Mouse (Mus musculus) MEL (cell line): ENCODE data around the gene Prrt3. TPM values are rescaled to one million over a fixed set of nuclear protein-coding genes. Genes with fewer than 3 reads are reported as not detected.
A peak's percentile ranks its signal among the peaks of the same experiment; 100 is the strongest.

ENCODE experiments used
- DNase-seq: peaks from one replicate; pipeline ENCODE4 v3.0.0; 2011; ENCODE audit warnings: low read depth, low spot score
- H3K27ac ChIP-seq: 2 replicates; pipeline ENCODE4 v1.5.1; 2012; ENCODE audit warnings: low read depth, mild to moderate bottlenecking, control low read depth, low read length, moderate library complexity; ENCODE audit not compliant: control insufficient read depth
- H3K27me3 ChIP-seq, 2 experiments: fragments of 150-350 bp in 1 of 2; sonication (generic) in 1 of 2; 2 replicates each; pipeline ENCODE4 v1.6.1; 2012; ENCODE audit warnings: low read length in 2 of 2, mild to moderate bottlenecking in 2 of 2, improper control_type of control experiment in 1 of 2, moderate library complexity in 1 of 2; ENCODE audit not compliant: insufficient read depth in 2 of 2, control insufficient read depth in 1 of 2
- H3K36me3 ChIP-seq, 2 experiments: 2 replicates each; pipeline ENCODE4 v1.6.1; 2012 to 2014; ENCODE audit warnings: low read length in 2 of 2, improper control_type of control experiment in 1 of 2, inconsistent platforms in 1 of 2, mild to moderate bottlenecking in 1 of 2; ENCODE audit not compliant: insufficient read depth in 2 of 2, control insufficient read depth in 1 of 2
- H3K4me1 ChIP-seq, 2 experiments: fragments of 150-350 bp in 1 of 2; sonication (generic) in 1 of 2; 2 replicates each; pipeline ENCODE4 v1.6.1; 2012; ENCODE audit warnings: low read length in 2 of 2, improper control_type of control experiment in 1 of 2, mild to moderate bottlenecking in 1 of 2; ENCODE audit not compliant: insufficient read depth in 2 of 2, control insufficient read depth in 1 of 2
- H3K4me3 ChIP-seq, 2 experiments: fragments of 150-350 bp in 1 of 2; sonication (generic) in 1 of 2; 2 replicates each; pipeline ENCODE4 v1.5.1; 2012; ENCODE audit warnings: low read depth in 2 of 2, low read length in 2 of 2, mild to moderate bottlenecking in 2 of 2, moderate library complexity in 2 of 2, control low read depth in 1 of 2, improper control_type of control experiment in 1 of 2; ENCODE audit not compliant: control insufficient read depth in 1 of 2, insufficient read depth in 1 of 2
- H3K79me2 ChIP-seq: 2 replicates; pipeline ENCODE4 v1.6.1; 2012; ENCODE audit warnings: mild to moderate bottlenecking, low read length, moderate library complexity; ENCODE audit not compliant: control insufficient read depth, poor library complexity, insufficient read depth
- H3K9ac ChIP-seq: 2 replicates; pipeline ENCODE4 v1.6.1; 2012; ENCODE audit warnings: low read depth, mild to moderate bottlenecking, control low read depth, low read length, moderate library complexity; ENCODE audit not compliant: control insufficient read depth, poor library complexity, severe bottlenecking
- H3K9me3 ChIP-seq: fragments of 150-350 bp; sonication (generic); replicated peaks from 2 replicates; pipeline ENCODE4 v1.6.1; 2012; ENCODE audit warnings: mild to moderate bottlenecking, low read length, improper control_type of control experiment, moderate library complexity; ENCODE audit not compliant: insufficient read depth
- BHLHE40 ChIP-seq: IDR thresholded peaks from 2 replicates; pipeline ENCODE4 v1.6.1; 2012; ENCODE audit warnings: low read depth, mild to moderate bottlenecking, inconsistent platforms, low read length, improper control_type of control experiment, borderline replicate concordance
- CTCF ChIP-seq, 3 experiments: IDR thresholded peaks in 2 of 3; conservative IDR thresholded peaks in 1 of 3; 2 replicates each; pipeline ENCODE4 v1.5.1; 2011 to 2012; ENCODE audit warnings: low read length in 3 of 3, low read depth in 2 of 3, mild to moderate bottlenecking in 2 of 3, improper control_type of control experiment in 1 of 3, inconsistent platforms in 1 of 3, mixed read lengths in 1 of 3, moderate library complexity in 1 of 3; ENCODE audit not compliant: control insufficient read depth in 1 of 3, insufficient read depth in 1 of 3, poor library complexity in 1 of 3, severe bottlenecking in 1 of 3
- EP300 ChIP-seq, 2 experiments: IDR thresholded peaks; 2 replicates each; pipeline ENCODE4 v1.6.1; 2011; ENCODE audit warnings: improper control_type of control experiment in 2 of 2, low read length in 2 of 2, low read depth in 1 of 2, mild to moderate bottlenecking in 1 of 2
- GATA1 ChIP-seq: IDR thresholded peaks from 2 replicates; pipeline ENCODE4 v1.6.1; 2011; ENCODE audit warnings: low read depth, low read length, improper control_type of control experiment
- HCFC1 ChIP-seq: IDR thresholded peaks from 2 replicates; pipeline ENCODE4 v1.6.1; 2012; ENCODE audit warnings: low read depth, mild to moderate bottlenecking, inconsistent platforms, low read length, improper control_type of control experiment, moderate library complexity
- JUND ChIP-seq: IDR thresholded peaks from 2 replicates; pipeline ENCODE4 v1.6.1; 2011; ENCODE audit warnings: low read depth, mild to moderate bottlenecking, improper control_type of control experiment, low read length
- KAT2A ChIP-seq: conservative IDR thresholded peaks from 2 replicates; pipeline ENCODE4 v1.6.1; 2012; ENCODE audit warnings: low read depth, low read length, improper control_type of control experiment, inconsistent platforms
- MAFK ChIP-seq: IDR thresholded peaks from 2 replicates; pipeline ENCODE4 v1.6.1; 2011; ENCODE audit warnings: low read depth, mild to moderate bottlenecking, low read length, improper control_type of control experiment, borderline replicate concordance
- MAX ChIP-seq: IDR thresholded peaks from 2 replicates; pipeline ENCODE4 v1.6.1; 2011; ENCODE audit warnings: low read length, improper control_type of control experiment
- MEF2A ChIP-seq: IDR thresholded peaks from 2 replicates; pipeline ENCODE4 v1.6.1; 2014; ENCODE audit warnings: low read depth, mild to moderate bottlenecking, inconsistent platforms, low read length, improper control_type of control experiment; ENCODE audit not compliant: poor library complexity, insufficient replicate concordance, severe bottlenecking; ENCODE audit errors: extremely low read depth
- MXI1 ChIP-seq: IDR thresholded peaks from 2 replicates; pipeline ENCODE4 v1.6.1; 2011; ENCODE audit warnings: mild to moderate bottlenecking, low read depth, low read length, improper control_type of control experiment
- MYB ChIP-seq: IDR thresholded peaks from 2 replicates; pipeline ENCODE4 v1.6.1; 2011; ENCODE audit warnings: mild to moderate bottlenecking, low read depth, low read length, improper control_type of control experiment
- NELFE ChIP-seq: IDR thresholded peaks from 2 replicates; pipeline ENCODE4 v1.6.1; 2011; ENCODE audit warnings: low read depth, low read length, improper control_type of control experiment
- POLR2A ChIP-seq, 2 experiments: IDR thresholded peaks; 2 replicates each; pipeline ENCODE4 v1.6.1; 2011 to 2012; ENCODE audit warnings: low read length in 2 of 2, mild to moderate bottlenecking in 2 of 2, control low read depth in 1 of 2, improper control_type of control experiment in 1 of 2, low read depth in 1 of 2, moderate library complexity in 1 of 2; ENCODE audit not compliant: control insufficient read depth in 1 of 2, insufficient read depth in 1 of 2, poor library complexity in 1 of 2
- RAD21 ChIP-seq: IDR thresholded peaks from 2 replicates; pipeline ENCODE4 v1.6.1; 2011; ENCODE audit warnings: mild to moderate bottlenecking, low read depth, low read length, improper control_type of control experiment
- RCOR1 ChIP-seq: IDR thresholded peaks from 2 replicates; pipeline ENCODE4 v1.6.1; 2012; ENCODE audit warnings: low read depth, mild to moderate bottlenecking, inconsistent platforms, low read length, improper control_type of control experiment
- TAL1 ChIP-seq: IDR thresholded peaks from 2 replicates; pipeline ENCODE4 v1.6.1; 2012; ENCODE audit warnings: mild to moderate bottlenecking, inconsistent platforms, low read length, moderate library complexity, mixed read lengths
- TCF12 ChIP-seq: IDR thresholded peaks from 2 replicates; pipeline ENCODE4 v1.6.1; 2014; ENCODE audit warnings: low read depth, mild to moderate bottlenecking, inconsistent platforms, low read length, improper control_type of control experiment, moderate library complexity
- UBTF ChIP-seq: IDR thresholded peaks from 2 replicates; pipeline ENCODE4 v1.6.1; 2012; ENCODE audit warnings: low read depth, mild to moderate bottlenecking, inconsistent platforms, low read length, improper control_type of control experiment, moderate library complexity, borderline replicate concordance; ENCODE audit not compliant: insufficient read depth
- USF1 ChIP-seq: IDR thresholded peaks from 2 replicates; pipeline ENCODE4 v1.6.1; 2014; ENCODE audit warnings: low read depth, mild to moderate bottlenecking, inconsistent platforms, low read length, improper control_type of control experiment, moderate library complexity
- USF2 ChIP-seq, 2 experiments: IDR thresholded peaks; 2 replicates each; pipeline ENCODE4 v1.6.1; 2011 to 2012; ENCODE audit warnings: improper control_type of control experiment in 2 of 2, low read length in 2 of 2, borderline replicate concordance in 1 of 2, inconsistent platforms in 1 of 2, low read depth in 1 of 2, mild to moderate bottlenecking in 1 of 2; ENCODE audit not compliant: insufficient read depth in 1 of 2
- ZC3H11A ChIP-seq: IDR thresholded peaks from 2 replicates; pipeline ENCODE4 v1.6.1; 2012; ENCODE audit warnings: low read depth, mild to moderate bottlenecking, inconsistent platforms, low read length, improper control_type of control experiment
- ZKSCAN1 ChIP-seq: IDR thresholded peaks from 2 replicates; pipeline ENCODE4 v1.6.1; 2012; ENCODE audit warnings: low read depth, mild to moderate bottlenecking, inconsistent platforms, low read length, improper control_type of control experiment, moderate library complexity
- ZMIZ1 ChIP-seq: IDR thresholded peaks from 2 replicates; pipeline ENCODE4 v1.6.1; 2012; ENCODE audit warnings: low read depth, mild to moderate bottlenecking, inconsistent platforms, low read length, improper control_type of control experiment, moderate library complexity
- polyA plus RNA-seq, 2 experiments: library from polyadenylated mRNA; stranded (reverse) in 1 of 2; unstranded in 1 of 2; fragments of >175 nt in 1 of 2; fragments of >200 nt in 1 of 2; gene quantifications; 2 replicates each; pipeline versions ENCODE4 v1.2.1 to v1.2.4; 2012; ENCODE audit warnings: low replicate concordance in 2 of 2, low read depth in 1 of 2; ENCODE audit not compliant: insufficient read length in 2 of 2, insufficient read depth in 1 of 2, missing spikeins in 1 of 2
- total RNA-seq: library from RNA; depleted of rRNA; stranded (reverse); fragments of 300-350 nt; gene quantifications from 2 replicates; pipeline ENCODE4 v1.2.3, GENCODE M21; 2012

Gene Prrt3
- total and polyA plus RNA-seq, 3 experiments = 0.08 to 0.10 TPM; not detected in 1

- no peak for DNase-seq
- Histone ChIP-seq H3K4me3 (no peak overlapping the region), H3K27ac (no peak overlapping the region), H3K79me2 (no peaks in the 10 kb centered on the region), H3K9ac (no peak overlapping the region), H3K36me3 (no peaks in the 10 kb centered on the region; a peak in 1 of 4 replicates), H3K27me3 (no peaks in the 10 kb centered on the region), H3K4me1 (peaks cover 4 to 8% of the 10 kb centered on the region in 2 experiments; a peak in 3 of 4 replicates), H3K9me3 (no peaks in the 10 kb centered on the region)
- no peak for TF ChIP-seq USF1
Observed at GRCm38 (mm10) chr6:113468512-113468911, 33.2 kb downstream of the Prrt3 start.

GRCm38 (mm10) chr6:113465602-113466001, 36.1 kb downstream of the Prrt3 start:
- DNase-seq = no peak
- H3K4me1 ChIP-seq = peaks cover 0 to 4% of the 10 kb centered on the region in 2 experiments; a peak in 1 of 4 replicates
- H3K9ac ChIP-seq = no peak overlapping the region
- no peaks in the 10 kb centered on the region for H3K9me3 ChIP-seq
- TF ChIP-seq MYB (no peak), EP300 (IDR thresholded peaks at IDR 0.05; ENCODE audit: low read depth in 1 of 2, low read length in 2 of 2) (no peak), CTCF (IDR thresholded peaks at IDR 0.05 in 2 of 3, conservative IDR thresholded peaks at IDR 0.05 in 1 of 3; ENCODE audit: control insufficient read depth in 1 of 3, insufficient read depth in 1 of 3, low read depth in 2 of 3, low read length in 3 of 3, poor library complexity in 1 of 3, severe bottlenecking in 1 of 3) (0 out of 6 replicates have a peak, but pooled peaks of 1 of the 3 experiments have one; percentile 0)
- TF ChIP-seq, all 39 proteins: peak for 1
- no peak overlapping the region for H3K27ac ChIP-seq
- H3K27me3 ChIP-seq = peaks cover 6 to 8% of the 10 kb centered on the region in 2 experiments; a peak in 2 of 4 replicates
- H3K36me3 ChIP-seq = no peaks in the 10 kb centered on the region
- no peaks in the 10 kb centered on the region for H3K79me2 ChIP-seq
- H3K4me3 ChIP-seq = no peak overlapping the region

GRCm38 (mm10) chr6:113464040-113464439, 37.7 kb downstream of the Prrt3 start:
- no peak overlapping the region for H3K9ac ChIP-seq

GRCm38 (mm10) chr6:113458635-113459034, 43.1 kb downstream of the Prrt3 start:
- Histone ChIP-seq H3K9ac (no peak overlapping the region), H3K9me3 (no peaks in the 10 kb centered on the region), H3K36me3 (no peaks in the 10 kb centered on the region), H3K4me1 (no peaks in the 10 kb centered on the region), H3K4me3 (no peak overlapping the region), H3K27me3 (peaks cover 6 to 11% of the 10 kb centered on the region in 2 experiments; a peak in 3 of 4 replicates), H3K79me2 (no peaks in the 10 kb centered on the region)
- DNase-seq = no peak
- TF ChIP-seq ZC3H11A = no peak
- TF ChIP-seq USF2 (IDR thresholded peaks at IDR 0.05; ENCODE audit: borderline replicate concordance in 1 of 2, insufficient read depth in 1 of 2, low read depth in 1 of 2, low read length in 2 of 2) = no peak
- no peak for TF ChIP-seq JUND
- no peak for TF ChIP-seq MXI1
- no peak for TF ChIP-seq POLR2A (IDR thresholded peaks at IDR 0.05; ENCODE audit: control insufficient read depth in 1 of 2, insufficient read depth in 1 of 2, low read depth in 1 of 2, low read length in 2 of 2, poor library complexity in 1 of 2)
- TF ChIP-seq ZMIZ1 = no peak
- TF ChIP-seq BHLHE40 = no peak
- TF ChIP-seq TCF12 = no peak
- TF ChIP-seq TAL1 = no peak
- TF ChIP-seq NELFE = no peak
- TF ChIP-seq ZKSCAN1 = no peak
- no peak for TF ChIP-seq EP300 (IDR thresholded peaks at IDR 0.05; ENCODE audit: low read depth in 1 of 2, low read length in 2 of 2)
- TF ChIP-seq MAX = no peak
- TF ChIP-seq, all 39 proteins: peak for 0
- no peak overlapping the region for H3K27ac ChIP-seq

More at GRCm38 (mm10) chr6:113464040-113464439, 37.7 kb downstream of the Prrt3 start:
- no peaks in the 10 kb centered on the region for H3K79me2 ChIP-seq
- H3K27ac ChIP-seq = no peak overlapping the region
- TF ChIP-seq RCOR1 = no peak
- TF ChIP-seq UBTF = no peak
- no peak for TF ChIP-seq KAT2A
- no peak for TF ChIP-seq MYB
- TF ChIP-seq MAFK = no peak
- no peak for TF ChIP-seq RAD21
- TF ChIP-seq GATA1 = no peak
- no peak for TF ChIP-seq MEF2A
- TF ChIP-seq HCFC1 = no peak
- H3K4me3 ChIP-seq = no peak overlapping the region
- H3K9me3 ChIP-seq = no peaks in the 10 kb centered on the region
- H3K4me1 ChIP-seq = peaks cover 0 to 4% of the 10 kb centered on the region in 2 experiments; a peak in 1 of 4 replicates
- no peak for DNase-seq
- peaks cover 6 to 11% of the 10 kb centered on the region in 2 experiments; a peak in 3 of 4 replicates for H3K27me3 ChIP-seq
- H3K36me3 ChIP-seq = no peaks in the 10 kb centered on the region
